Mouse (Mus musculus) A20 (cell line): ENCODE results near the gene Lgi4.

ENCODE experiments used
- DNase-seq: peaks from one replicate; pipeline ENCODE4 v3.0.0-alpha.2; 2011; ENCODE audit warnings: low read depth, low spot score

Lgi4 gene

DNA sequence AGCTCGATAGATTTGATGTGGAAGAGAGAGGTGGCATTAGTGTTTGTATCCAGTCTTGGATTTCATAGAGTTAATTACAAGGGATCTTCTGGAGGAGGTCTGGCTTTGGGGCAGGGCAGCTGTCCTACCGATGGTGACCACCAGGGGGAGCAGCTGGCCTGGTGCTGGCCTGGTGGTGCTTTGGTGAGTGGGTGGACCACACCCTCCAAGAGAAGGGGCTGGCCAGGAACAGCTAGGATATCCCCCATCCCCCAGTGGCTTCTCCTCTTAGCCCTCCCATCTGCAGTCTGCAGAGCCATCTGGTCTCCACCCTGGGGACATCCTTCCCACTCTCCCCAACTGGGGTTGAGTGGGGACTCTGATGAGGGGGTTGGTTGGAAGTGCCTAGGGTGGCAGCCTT is at the start of gene Lgi4:
Lgi4 (plus strand) TSS at position 235 of the 400 bp plus-strand sequence.
- DNase-seq: peak; percentile 66

DNA sequence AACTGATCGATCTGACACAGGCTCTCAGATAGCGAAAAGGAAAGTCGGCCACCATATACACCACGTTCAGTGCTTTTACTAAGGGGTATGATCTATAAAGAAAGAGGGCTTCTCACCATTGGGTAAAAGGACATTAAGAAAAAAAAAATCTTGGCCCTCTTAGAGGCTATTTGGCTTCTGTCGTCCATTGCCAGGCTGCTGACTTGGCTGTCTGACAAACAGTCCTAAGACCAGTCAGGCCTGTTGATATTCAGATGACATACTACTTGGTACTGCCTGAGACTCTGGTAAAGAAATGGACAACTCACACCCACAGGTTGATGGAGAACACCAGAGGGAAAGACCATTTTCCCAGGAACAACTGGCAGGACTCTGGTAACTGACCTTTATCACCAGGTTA is 46.2 kb upstream of the Lgi4 start:
- DNase-seq: no peak

DNA sequence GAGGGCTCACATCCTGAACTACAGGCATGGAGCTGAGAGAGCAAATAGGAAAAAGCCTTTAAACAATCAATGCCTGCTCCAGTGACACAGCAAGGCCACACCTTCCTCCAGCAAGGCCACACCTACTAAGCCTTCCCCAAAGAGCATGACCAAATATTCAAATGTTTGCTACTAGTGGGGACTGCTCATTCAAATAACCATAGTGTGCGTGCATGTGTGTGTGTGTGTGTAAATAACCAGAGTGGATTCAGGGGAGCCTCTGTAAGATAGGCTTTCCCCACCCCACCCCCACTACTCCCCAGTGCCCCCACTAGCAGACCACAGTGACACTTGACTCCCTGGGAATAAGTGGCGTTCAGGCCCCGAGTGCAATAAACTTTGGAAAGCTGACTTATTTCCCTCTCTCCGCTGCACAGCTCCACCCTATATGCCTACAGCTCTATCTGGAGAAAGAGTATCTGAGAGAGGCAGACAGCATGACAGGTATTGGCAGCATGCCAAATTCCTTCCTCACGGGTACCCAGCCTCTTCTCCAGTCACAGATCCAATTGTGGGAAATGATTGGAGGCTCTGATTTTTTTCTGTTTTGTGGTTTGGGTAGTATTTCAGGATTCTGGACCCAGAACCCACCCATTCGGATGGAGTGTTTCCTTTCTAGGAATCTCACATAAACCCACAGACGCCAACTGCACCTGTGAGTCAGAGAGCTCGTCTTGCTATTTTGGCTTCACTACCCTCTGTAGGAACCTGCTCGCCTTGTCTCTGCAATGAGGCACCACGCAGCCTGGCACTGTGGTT is 41.8 kb upstream of the Lgi4 start:
- peak; percentile 67 for DNase-seq

DNA sequence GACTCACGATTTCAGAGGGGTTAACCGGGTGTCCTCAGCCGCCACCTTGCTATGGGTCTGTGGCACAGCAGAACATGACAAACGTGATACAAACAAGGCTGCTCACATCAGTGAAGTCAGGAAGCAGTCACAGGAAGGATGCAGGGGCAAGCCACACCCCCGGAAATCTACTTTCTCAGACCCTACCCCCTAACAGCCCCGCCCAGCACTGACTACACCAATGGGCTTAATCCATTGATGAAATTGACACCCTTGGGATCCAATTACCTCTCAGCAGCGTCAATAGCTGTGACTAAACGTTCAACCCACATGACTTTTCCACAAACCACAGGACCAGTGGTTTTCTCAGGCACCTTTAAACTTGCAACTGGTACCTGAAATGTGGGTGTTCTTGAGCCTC is 30.5 kb upstream of the Lgi4 start:
- no peak for DNase-seq

DNA sequence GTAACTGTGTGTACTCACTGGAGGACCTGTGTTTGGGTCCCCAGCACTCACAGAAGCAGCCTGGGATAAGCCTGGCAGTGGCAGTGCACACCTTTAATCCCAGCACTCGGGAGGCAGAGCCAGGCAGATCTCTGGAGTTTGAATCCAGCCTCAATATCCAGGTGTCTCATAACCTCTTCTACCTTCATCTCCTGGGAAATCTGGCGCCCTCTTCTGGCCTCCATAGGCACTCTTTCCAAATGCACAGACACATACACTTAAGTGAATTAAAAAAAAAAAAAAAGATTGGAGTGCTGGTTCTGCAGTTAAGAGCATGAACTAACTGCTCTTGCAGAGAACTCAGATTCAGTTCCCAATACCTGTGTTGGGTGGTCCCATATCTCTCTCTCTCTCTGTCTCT is 28.4 kb upstream of the Lgi4 start:
- peak; percentile 43 for DNase-seq

DNA sequence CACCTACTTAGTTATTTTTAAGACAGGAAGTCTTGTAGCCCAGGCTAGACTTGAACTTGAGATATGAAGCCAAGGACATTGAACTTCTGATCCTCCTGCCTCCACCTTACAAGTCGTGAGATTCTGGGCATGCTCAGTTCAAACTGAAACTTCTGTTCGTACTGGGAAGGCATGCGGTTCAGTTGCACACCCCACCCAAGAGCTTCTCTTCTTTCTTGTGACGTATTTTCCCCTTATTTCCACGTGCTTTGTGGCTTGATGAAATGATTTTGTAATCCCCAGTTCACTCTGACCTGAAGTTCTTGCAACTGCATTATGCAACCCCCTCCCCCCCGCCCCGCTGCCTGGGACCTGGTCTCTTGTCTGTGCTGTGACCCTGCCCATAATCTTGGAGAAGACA is 27.4 kb upstream of the Lgi4 start:
- no peak for DNase-seq

DNA sequence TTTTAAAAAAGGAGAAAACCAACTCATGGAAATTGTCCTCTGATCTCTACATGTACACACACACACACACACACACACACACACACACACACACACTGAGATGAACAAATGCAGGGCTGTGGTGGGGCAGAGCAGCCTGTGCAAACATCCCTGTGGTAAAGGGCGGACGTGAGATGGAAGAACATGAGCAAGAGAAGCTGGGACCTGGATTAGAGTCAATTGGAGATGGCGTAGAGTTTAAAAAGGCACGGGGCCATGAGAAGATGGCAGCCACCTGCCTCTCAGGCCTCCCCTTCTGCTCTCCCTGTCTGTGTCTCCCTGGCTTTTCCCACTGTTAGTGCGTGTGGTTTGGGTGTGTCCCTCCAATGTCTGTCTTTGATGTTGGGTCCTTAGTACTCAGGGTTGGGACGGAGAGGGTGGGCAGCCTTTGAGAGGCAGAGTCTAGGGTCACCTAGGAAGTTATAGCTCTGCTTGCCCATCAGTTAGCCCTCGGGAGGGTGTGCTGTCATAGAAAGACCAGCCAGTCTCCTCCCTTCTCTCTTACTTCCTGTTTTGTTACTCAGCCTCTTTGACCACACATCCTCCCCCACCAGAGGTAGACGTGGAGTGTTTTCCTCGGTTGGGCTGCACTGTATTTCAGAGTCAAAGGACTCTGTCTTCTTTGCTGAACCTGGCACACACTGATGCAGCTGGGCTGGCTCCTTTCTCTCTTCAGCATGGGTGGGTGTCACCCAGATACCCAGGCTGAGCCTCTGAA is 25.6 kb upstream of the Lgi4 start:
- DNase-seq: peak; percentile 75

DNA sequence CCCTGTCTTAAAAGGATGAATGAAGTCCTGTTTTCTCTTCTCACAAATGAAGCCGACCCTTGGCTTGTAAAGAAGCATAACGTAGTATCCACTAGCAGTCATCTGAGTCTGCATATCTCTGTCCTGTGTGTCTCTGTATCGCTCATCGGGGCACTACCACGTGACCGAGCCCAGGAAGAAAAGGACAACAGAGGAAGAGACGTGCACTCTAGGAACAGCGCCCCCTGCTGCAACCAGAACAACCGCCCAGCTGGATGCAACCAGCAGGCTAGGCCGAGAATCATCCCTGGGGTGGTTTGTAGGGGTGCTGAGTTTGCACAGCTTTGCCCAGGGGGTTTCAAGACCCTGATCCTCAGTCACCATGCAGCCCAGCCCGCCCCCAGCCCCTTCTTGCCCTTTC is 24.4 kb upstream of the Lgi4 start:
- peak; percentile 53 for DNase-seq

DNA sequence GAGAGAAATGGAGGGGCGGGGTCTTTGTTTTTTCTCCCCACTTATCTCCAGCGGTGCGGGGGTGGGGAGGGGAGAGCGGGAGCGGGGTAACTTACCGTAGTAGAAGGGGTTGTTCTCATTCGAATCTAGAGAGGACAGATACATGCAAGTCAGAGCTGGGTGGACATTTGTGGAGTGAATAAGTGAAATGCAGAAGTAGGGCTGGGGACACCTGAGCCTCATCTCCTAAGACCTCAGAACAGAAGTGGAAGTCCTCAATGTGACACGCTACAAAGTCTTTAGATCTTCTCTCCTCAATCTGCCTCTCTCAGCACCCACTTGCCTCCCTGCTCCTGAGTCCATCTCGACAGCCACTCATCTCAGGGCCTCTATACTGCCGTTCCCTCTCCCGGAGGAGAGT is 23.9 kb upstream of the Lgi4 start:
- no peak for DNase-seq

DNA sequence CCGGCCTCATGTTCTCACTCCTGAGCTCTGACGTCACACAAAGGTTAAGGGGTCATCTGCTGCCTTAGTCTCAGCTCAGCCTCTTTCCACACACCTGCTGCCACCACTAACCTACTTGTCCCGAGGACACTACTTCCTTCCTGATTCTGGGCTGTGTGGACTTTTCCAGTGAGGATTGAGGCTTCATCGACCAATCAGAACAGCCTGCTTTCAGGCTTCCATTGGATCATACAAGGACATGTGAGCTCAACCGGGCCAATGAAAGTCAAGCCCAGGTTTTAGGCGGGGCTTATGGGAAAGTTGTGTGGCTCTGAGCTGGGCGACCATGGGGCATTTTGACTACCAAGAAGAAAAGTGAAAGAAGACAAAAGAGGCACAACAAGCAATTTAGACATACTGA is 22.2 kb upstream of the Lgi4 start:
- DNase-seq: peak; percentile 95

DNA sequence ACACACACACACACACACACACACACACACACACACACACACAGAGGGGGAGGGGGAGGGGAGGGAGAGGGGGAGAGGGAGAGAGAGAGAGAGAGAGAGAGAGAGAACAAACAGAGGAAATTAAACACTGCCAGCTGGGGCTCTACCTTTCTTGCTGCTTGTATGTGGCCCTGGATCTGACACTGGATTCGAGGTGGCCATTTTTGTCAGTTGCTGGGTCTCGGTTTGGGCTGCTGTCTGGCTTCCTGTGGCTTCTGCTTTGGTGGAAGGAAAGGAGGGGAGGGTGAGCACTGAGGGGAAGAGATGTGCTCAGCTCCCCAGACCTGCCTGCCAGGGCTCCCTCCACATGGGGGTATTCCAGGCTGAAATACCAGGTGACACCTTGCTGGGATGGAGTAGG is 21.5 kb upstream of the Lgi4 start:
- peak; percentile 59 for DNase-seq

DNA sequence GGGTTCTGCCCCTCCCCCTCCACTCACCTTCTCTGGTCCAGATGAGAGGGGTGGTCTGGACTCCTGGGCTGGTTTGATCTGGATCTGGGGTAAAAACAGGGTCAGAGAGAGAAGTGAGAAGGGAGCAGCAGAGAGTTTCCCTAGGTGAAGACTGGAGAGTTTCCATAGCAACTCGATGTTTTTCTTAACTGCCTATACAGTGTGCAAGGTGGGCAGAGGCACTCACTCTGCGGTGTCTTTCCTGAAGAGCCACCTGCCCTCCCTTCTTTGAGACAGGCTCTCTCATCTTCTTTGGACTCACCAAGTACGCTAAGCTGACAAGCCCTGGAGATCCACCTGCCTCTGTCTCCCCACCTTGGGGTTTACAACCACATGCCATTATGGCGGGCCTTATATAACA is 20.1 kb upstream of the Lgi4 start:
- DNase-seq: no peak

DNA sequence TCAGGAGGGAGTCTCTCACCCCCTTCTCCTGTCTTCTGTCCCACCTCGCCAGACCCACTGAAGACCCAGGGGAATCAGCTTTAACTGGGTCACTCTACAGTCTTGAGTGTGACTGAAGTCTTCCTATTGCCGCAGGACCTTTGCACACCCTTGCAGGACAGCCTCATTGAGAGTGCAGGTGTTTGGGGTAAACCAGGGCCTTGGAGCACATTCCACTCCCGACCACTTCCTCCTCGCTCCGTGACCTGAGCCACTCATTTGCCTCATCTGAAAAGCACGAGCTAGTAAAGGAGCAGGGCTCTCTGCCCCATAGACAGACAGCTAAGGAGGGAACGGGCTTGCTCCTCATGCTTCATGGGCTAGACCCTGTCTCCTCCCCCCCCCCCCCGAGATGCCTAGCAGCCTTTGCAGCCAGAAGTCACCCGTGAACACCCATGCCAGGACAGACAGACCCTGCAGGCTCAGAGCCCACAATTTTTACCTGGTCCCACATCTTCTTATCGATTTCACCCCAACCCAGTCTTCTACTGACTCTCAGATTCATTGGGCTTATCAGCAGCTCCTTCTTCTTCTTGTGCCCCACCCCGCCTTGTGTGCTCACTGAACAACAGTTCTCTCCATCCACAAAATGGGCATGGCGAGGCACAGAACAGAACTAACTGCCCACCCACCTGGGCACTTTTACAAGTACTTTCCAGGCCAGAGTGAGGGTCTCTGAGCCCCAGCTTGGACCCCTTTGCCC is 18.7 kb upstream of the Lgi4 start:
- DNase-seq: no peak

DNA sequence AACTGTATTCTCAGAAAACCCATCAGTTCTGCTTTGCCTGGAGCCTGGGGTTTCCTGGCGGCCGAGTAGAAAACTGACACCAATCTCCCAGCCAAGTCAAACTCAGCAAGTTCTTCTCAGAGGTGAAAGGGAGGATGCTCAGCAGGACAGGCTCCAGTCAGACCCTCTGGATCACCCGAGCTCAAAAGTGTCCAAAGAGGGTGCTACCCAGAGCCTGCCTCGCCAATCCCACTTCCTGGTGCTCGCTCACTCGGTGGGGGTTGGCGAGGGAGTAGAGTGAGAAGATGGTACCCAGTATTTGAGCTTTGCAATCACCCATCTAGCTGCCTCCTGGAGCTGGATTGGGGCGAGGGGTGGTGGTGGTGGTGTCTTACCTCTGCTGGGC is 18.1 kb upstream of the Lgi4 start:
- DNase-seq: no peak

DNA sequence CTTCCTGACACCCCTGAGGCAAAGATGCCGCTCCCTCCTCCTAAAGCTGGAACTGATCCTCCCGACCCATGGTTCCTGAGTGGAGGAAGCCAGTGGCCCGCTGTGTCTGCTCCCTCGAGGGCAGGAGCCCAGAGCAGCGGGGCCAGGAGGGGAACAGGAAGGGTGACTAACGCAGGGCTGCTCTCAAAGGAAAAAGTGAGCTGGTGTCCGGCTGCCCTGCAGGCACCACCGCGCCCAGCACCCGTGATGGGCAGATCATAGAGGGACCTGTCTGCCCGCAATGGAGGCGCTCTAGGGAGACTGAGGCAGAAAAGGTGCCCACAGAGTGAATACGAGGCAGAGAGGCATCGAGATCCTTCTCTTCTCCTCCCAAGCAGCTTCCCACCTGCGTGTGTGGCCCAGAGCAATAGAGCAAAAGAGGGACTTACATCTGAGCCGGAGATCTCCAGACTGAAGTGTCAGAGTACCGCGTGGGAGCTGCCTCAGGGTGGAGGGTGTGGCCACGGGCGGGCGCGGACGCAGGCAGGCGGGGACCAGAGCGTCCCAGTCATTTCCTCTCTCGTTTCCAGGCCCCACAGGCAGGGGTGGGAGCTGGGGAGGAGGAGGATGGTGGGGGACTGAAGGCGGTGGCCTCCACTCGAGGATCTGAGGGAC is 17.4 kb upstream of the Lgi4 start:
- DNase-seq: peak; percentile 34

DNA sequence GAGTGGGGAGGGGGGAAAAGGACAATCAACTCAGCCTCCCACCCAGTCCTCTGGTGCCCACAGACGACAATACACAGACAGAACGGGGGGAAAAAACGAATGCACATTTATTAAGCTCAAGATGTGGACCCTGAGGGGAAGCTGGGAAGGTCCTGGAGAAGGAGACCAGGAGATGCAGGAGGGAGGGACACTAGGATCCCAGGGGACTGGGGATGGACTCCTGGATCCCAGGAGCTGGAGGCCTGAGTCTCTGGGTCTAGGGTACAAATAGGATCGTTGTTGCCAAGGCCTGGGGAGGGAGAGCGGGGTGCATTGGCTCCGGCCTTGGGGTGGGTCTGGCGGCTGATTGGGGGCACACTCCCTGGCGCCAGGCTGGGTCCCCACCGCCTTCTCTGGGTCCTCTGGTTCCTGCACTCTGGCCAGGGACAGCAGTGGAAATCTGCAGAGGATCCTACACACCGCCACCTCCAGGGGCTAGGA is 16.7 kb upstream of the Lgi4 start, which contains the start of gene Fxyd5:
Fxyd5 (minus strand) TSS at position 51 of the 480 bp plus-strand sequence.
- no peak for DNase-seq

DNA sequence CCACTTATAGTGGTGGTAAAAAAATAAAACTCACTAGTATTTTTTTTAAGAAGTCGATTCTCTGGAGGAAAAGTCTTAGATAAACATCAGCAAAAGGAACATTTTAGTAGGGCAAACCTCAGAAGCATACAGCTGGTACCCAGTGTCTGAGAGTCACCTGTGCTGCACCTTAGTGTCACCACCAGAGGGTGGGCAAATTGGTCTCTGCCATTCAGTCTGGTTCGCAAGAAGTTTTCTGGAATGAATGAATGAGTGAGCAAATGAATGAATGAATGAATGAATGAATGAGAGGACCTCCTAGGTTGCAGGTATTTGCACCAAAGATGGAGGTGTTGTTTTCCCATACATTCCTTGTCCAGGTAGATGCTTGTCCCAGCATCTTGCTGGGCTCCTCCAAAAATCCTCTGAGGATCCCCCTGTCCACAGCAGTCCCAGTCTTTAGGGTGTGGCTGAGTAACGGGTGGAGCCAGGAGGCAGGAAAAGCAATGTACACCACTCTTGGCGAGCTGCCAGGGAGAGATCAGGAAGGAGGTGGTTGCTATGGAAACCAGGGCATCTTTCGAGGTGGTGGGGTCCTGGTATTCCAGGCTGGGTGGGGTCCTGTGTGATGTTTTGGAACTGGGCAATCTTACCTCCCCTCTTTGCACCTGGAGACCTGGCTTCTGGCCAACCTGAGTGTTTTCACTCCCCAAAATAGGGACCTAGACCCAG is 9.9 kb upstream of the Lgi4 start:
- DNase-seq: no peak

DNA sequence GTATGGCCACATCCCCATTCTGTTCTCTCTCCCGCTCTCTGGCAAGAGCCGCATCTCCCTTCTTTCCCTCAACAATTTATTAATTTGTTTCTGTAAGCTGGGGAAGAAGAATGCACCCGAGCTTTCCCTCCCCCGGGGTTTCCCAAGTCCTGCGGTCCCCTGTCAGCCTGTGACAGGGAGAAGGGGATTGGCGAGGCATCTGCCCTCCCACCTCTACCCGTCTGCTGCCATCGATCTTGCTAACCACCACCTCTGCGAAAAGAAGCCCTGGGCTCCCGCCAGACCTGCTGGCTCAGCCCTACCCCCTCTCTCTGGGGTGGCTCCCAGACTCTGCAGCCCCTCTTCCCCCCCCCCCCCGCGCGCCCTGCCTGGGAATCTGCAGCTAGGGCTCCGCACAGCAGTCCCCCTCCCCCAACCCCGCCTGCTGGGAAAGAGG is 9.3 kb upstream of the Lgi4 start:
- DNase-seq: no peak

DNA sequence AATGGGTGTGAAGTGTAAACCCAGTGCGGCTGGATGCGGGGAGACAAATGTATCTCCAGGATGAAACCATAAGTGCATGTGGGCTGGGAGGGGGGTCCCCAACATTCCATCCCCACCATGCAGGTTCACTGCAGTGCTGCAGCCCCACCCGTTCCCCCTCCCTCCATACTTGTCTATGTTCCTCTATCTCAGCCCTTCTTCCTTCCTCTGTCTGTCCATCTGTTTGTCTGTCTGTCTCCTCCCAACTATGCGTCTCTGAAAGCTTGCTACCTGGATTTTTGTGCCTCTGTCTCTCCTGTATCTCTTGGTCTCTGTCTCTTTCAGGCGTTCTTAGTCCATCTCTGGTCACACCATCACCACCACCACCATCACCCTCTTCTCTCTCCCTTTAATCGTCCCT is 8.7 kb upstream of the Lgi4 start:
- no peak for DNase-seq

DNA sequence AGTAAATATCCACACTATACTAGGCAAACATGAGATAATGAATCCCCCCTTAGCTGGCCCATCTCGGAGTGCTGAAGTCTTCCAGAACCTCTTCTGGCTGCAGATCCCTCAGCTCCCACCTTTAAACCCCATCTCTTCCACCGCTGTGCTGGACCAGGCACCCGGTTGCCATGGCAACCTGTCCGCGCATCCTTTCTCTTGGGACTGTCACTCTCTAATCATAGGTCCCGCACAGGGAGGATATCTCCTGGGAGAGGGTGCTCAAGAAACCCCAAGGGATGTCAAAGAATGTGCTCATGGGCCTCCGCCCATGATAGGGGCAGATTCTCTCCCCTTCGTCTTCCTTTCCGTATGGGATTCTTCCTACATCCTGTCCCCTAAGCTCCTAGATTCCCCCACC is 8.2 kb upstream of the Lgi4 start:
- DNase-seq: no peak
